Mouse (Mus musculus): Measurements from ENCODE around the gene Mettl13.

DNA sequence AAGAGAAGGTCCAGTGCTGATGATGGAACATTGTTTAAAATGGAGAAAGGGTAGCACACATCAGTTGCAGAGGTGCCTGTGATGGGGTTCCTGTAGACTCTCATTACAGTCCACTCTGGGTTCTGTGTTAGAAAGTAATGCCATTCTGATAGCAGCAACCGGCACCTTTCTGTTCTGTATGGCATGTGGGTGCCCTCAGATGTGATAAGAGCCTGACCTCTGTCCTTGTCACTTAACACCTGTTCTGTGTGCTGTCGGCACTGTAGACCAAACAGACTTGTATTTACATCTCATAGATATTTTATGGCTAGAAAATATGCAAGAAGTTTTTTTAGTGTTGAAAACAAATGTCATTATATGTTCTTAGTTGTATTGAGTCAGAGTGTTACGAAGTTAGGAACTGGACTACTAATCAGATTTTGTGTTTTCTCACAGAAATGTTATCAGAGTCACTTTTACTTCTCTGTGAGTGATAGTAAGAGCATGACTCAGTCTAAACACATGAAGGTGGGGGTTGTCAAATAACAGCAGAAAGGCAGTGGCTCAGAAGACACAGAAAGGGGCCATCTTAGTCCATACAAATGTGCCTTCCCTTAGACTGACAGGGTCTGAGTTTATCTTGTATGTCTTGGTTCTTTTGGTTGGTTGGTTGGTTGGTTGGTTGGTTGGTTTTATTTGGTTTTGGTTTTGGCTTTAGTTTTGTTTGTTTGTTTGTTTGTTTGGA, 49.2 kb upstream of the Mettl13 start:
- TF ChIP-seq POLR2A (IDR thresholded peaks at IDR 0.05; ENCODE audit: extremely low read depth, insufficient read depth, low read length) (no peak), CTCF (IDR thresholded peaks at IDR 0.05; ENCODE audit: low read depth, low read length) (no peak)
